Mouse (Mus musculus): ENCODE measurements around the gene Ppp4r2. TPM values are rescaled to one million over a fixed set of nuclear protein-coding genes. Genes with fewer than 3 reads are reported as not detected.

The Ppp4r2 gene
- total and polyA plus RNA-seq, 3 experiments: 80.1 to 111 (median 94.4) TPM

DNA sequence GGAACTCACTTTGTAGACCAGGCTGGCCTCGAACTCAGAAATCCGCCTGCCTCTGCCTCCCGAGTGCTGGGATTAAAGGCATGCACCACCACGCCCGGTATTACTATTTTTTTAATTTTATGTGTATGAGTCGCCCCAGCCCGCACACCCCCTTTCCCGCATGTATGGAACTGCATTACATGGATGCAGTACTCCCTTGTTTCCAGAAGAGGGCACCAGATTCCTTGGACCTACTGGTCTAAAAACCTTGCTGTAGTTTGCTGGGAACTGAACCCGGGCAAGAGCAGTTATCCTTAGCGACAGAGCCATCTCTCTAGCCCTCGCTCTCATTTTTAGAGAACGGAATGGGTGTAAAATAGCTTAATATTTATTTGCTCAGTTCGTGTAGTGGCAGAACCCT is 49.8 kb downstream of the Ppp4r2 start:
- ATAC-seq (ENCODE audit: extremely low read depth, insufficient number of reproducible peaks, low FRiP score, poor library complexity, severe bottlenecking) (no peak), DNase-seq (ENCODE audit: low spot score) (no peak)
- no peaks in the 10 kb centered on the region; the same call in 1 of the 2 replicates for H3K27me3 ChIP-seq (ENCODE audit: insufficient read depth, low read length)
- H3K4me3 ChIP-seq (ENCODE audit: low read depth, low read length): no peak overlapping the region
- peaks cover 5% of the 10 kb centered on the region; the same call in 1 of the 2 replicates for H3K4me1 ChIP-seq (ENCODE audit: insufficient read depth, low read depth, low read length)
- no peaks in the 10 kb centered on the region for H3K36me3 ChIP-seq (replicated peaks)
- TF ChIP-seq CTCF (IDR thresholded peaks at IDR 0.05; ENCODE audit: low read depth, low read length) (0 out of 2 replicates have a peak, but pooled peaks have one; percentile 29), GATA1 (IDR thresholded peaks at IDR 0.05; ENCODE audit: borderline replicate concordance, low read length) (no peak), POLR2AphosphoS5 (IDR thresholded peaks at IDR 0.05; ENCODE audit: insufficient replicate concordance, low read depth, low read length) (no peak), GATA2 (IDR thresholded peaks at IDR 0.05; ENCODE audit: borderline replicate concordance, low read depth, low read length) (no peak), TAL1 (conservative IDR thresholded peaks at IDR 0.05; ENCODE audit: low read depth, low read length) (no peak)
- H3K9me3 ChIP-seq (replicated peaks): peaks cover 11% of the 10 kb centered on the region

- no peaks in the 10 kb centered on the region for H3K27me3 ChIP-seq (ENCODE audit: insufficient read depth, low read length)
- no peak overlapping the region for H3K4me3 ChIP-seq (ENCODE audit: low read depth, low read length)
- peaks cover 11% of the 10 kb centered on the region for H3K9me3 ChIP-seq (replicated peaks)
- DNase-seq (ENCODE audit: low spot score) (no peak), ATAC-seq (ENCODE audit: extremely low read depth, insufficient number of reproducible peaks, low FRiP score, poor library complexity, severe bottlenecking) (no peak)
- peaks cover 5% of the 10 kb centered on the region; the same call in 1 of the 2 replicates for H3K4me1 ChIP-seq (ENCODE audit: insufficient read depth, low read depth, low read length)
- no peaks in the 10 kb centered on the region for H3K36me3 ChIP-seq (replicated peaks)
- no peak for TF ChIP-seq POLR2AphosphoS5 (IDR thresholded peaks at IDR 0.05; ENCODE audit: insufficient replicate concordance, low read depth, low read length)
- TF ChIP-seq GATA2 (IDR thresholded peaks at IDR 0.05; ENCODE audit: borderline replicate concordance, low read depth, low read length): no peak
- no peak for TF ChIP-seq CTCF (IDR thresholded peaks at IDR 0.05; ENCODE audit: low read depth, low read length)
- TF ChIP-seq TAL1 (conservative IDR thresholded peaks at IDR 0.05; ENCODE audit: low read depth, low read length): no peak
- no peak for TF ChIP-seq GATA1 (IDR thresholded peaks at IDR 0.05; ENCODE audit: borderline replicate concordance, low read length)
Observed at GRCm38 (mm10) chr6:100884594-100885225, 51.3 kb downstream of the Ppp4r2 start.

DNA sequence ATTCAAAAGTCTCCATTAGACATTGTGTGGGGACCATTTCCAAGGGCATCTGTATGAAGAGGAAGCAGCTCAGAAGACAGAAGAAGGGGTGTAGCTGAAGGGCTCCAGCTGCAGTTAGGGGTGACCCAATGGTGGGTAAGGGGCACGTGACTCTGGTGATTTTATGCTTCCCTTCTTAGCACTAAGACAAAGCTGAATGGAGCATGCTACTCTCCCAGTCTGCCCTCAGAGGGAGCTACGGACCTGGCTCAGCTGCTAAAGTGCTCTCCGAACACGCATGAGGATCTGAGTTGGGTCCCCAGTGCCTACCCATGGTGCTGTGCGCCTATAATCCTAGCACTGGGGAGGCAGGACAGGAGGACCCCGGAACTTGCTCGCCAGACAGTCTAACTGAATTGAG is 52.0 kb downstream of the Ppp4r2 start:
- no peak for DNase-seq (ENCODE audit: low spot score)
- ATAC-seq (ENCODE audit: extremely low read depth, insufficient number of reproducible peaks, low FRiP score, poor library complexity, severe bottlenecking): no peak
- Histone ChIP-seq H3K36me3 (replicated peaks) (no peaks in the 10 kb centered on the region), H3K4me3 (ENCODE audit: low read depth, low read length) (no peak overlapping the region), H3K9me3 (replicated peaks) (peaks cover 11% of the 10 kb centered on the region), H3K4me1 (ENCODE audit: insufficient read depth, low read depth, low read length) (peaks cover 5% of the 10 kb centered on the region; the same call in 1 of the 2 replicates), H3K27me3 (ENCODE audit: insufficient read depth, low read length) (no peaks in the 10 kb centered on the region)
- TF ChIP-seq GATA2 (IDR thresholded peaks at IDR 0.05; ENCODE audit: borderline replicate concordance, low read depth, low read length) (no peak), POLR2AphosphoS5 (IDR thresholded peaks at IDR 0.05; ENCODE audit: insufficient replicate concordance, low read depth, low read length) (no peak), GATA1 (IDR thresholded peaks at IDR 0.05; ENCODE audit: borderline replicate concordance, low read length) (no peak), TAL1 (conservative IDR thresholded peaks at IDR 0.05; ENCODE audit: low read depth, low read length) (no peak), CTCF (IDR thresholded peaks at IDR 0.05; ENCODE audit: low read depth, low read length) (no peak)

GRCm38 (mm10) chr6:100887012-100887411 is 53.6 kb downstream of the Ppp4r2 start:
- Histone ChIP-seq H3K4me3 (ENCODE audit: low read depth, low read length) (no peak overlapping the region), H3K9me3 (replicated peaks) (peaks cover 15% of the 10 kb centered on the region), H3K36me3 (replicated peaks) (no peaks in the 10 kb centered on the region), H3K27me3 (ENCODE audit: insufficient read depth, low read length) (no peaks in the 10 kb centered on the region), H3K4me1 (ENCODE audit: insufficient read depth, low read depth, low read length) (peaks cover 5% of the 10 kb centered on the region; the same call in 1 of the 2 replicates)
- no peak for ATAC-seq (ENCODE audit: extremely low read depth, insufficient number of reproducible peaks, low FRiP score, poor library complexity, severe bottlenecking)
- no peak for DNase-seq (ENCODE audit: low spot score)
- TF ChIP-seq GATA1 (IDR thresholded peaks at IDR 0.05; ENCODE audit: borderline replicate concordance, low read length) (no peak), TAL1 (conservative IDR thresholded peaks at IDR 0.05; ENCODE audit: low read depth, low read length) (no peak), POLR2AphosphoS5 (IDR thresholded peaks at IDR 0.05; ENCODE audit: insufficient replicate concordance, low read depth, low read length) (no peak), CTCF (IDR thresholded peaks at IDR 0.05; ENCODE audit: low read depth, low read length) (no peak), GATA2 (IDR thresholded peaks at IDR 0.05; ENCODE audit: borderline replicate concordance, low read depth, low read length) (no peak)

DNA sequence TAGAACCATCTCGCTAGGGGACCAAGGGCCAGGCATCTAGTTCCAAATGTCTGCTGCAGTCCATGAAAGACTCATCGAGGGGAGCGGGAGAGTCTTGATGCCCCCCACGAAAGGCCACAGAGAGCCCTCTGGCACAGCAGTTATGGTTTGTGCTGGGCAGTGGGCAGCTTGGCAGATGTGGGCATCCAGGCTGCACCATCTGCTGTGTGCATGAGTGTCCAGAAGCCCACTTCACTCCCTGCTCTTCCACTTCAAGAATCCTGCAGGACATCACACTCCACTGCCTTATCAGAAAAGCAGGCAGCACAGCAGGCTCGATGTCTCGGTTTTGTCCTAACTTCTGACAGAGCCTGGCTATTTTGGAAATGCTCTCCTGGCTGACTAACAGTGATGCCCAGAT is 55.9 kb downstream of the Ppp4r2 start:
- Histone ChIP-seq H3K36me3 (replicated peaks) (no peaks in the 10 kb centered on the region), H3K9me3 (replicated peaks) (peaks cover 21% of the 10 kb centered on the region), H3K4me1 (ENCODE audit: insufficient read depth, low read depth, low read length) (no peaks in the 10 kb centered on the region), H3K4me3 (ENCODE audit: low read depth, low read length) (no peak overlapping the region), H3K27me3 (ENCODE audit: insufficient read depth, low read length) (no peaks in the 10 kb centered on the region)
- DNase-seq (ENCODE audit: low spot score) (no peak), ATAC-seq (ENCODE audit: extremely low read depth, insufficient number of reproducible peaks, low FRiP score, poor library complexity, severe bottlenecking) (no peak)
- TF ChIP-seq CTCF (IDR thresholded peaks at IDR 0.05; ENCODE audit: low read depth, low read length) (no peak), GATA2 (IDR thresholded peaks at IDR 0.05; ENCODE audit: borderline replicate concordance, low read depth, low read length) (no peak), TAL1 (conservative IDR thresholded peaks at IDR 0.05; ENCODE audit: low read depth, low read length) (no peak), POLR2AphosphoS5 (IDR thresholded peaks at IDR 0.05; ENCODE audit: insufficient replicate concordance, low read depth, low read length) (no peak), GATA1 (IDR thresholded peaks at IDR 0.05; ENCODE audit: borderline replicate concordance, low read length) (no peak)

- TF ChIP-seq GATA1 (IDR thresholded peaks at IDR 0.05; ENCODE audit: borderline replicate concordance, low read length) (no peak), GATA2 (IDR thresholded peaks at IDR 0.05; ENCODE audit: borderline replicate concordance, low read depth, low read length) (no peak), CTCF (IDR thresholded peaks at IDR 0.05; ENCODE audit: low read depth, low read length) (no peak), TAL1 (conservative IDR thresholded peaks at IDR 0.05; ENCODE audit: low read depth, low read length) (no peak), POLR2AphosphoS5 (IDR thresholded peaks at IDR 0.05; ENCODE audit: insufficient replicate concordance, low read depth, low read length) (no peak)
- DNase-seq (ENCODE audit: low spot score): no peak
- no peak overlapping the region for H3K4me3 ChIP-seq (ENCODE audit: low read depth, low read length)
Observed at GRCm38 (mm10) chr6:100892489-100892888, 59.1 kb downstream of the Ppp4r2 start.

More at GRCm38 (mm10) chr6:100892489-100892888, 59.1 kb downstream of the Ppp4r2 start:
- no peak for ATAC-seq (ENCODE audit: extremely low read depth, insufficient number of reproducible peaks, low FRiP score, poor library complexity, severe bottlenecking)
- no peaks in the 10 kb centered on the region for H3K4me1 ChIP-seq (ENCODE audit: insufficient read depth, low read depth, low read length)
- no peaks in the 10 kb centered on the region for H3K27me3 ChIP-seq (ENCODE audit: insufficient read depth, low read length)
- no peaks in the 10 kb centered on the region for H3K36me3 ChIP-seq (replicated peaks)
- H3K9me3 ChIP-seq (replicated peaks): peaks cover 27% of the 10 kb centered on the region

Data from G1E (cell line).